Mouse (Mus musculus): ENCODE results near the gene Pja2. TPM values are rescaled to one million over a fixed set of nuclear protein-coding genes. Genes with fewer than 3 reads are reported as not detected.
"Not testable (repeated sequence)": the region's sequence is repeated elsewhere in the genome, so short reads cannot be mapped to it uniquely, and the experiment has no call there.

Gene Pja2
- polyA plus RNA-seq, 1 experiment from 2014 or later, result 92.1 TPM

DNA sequence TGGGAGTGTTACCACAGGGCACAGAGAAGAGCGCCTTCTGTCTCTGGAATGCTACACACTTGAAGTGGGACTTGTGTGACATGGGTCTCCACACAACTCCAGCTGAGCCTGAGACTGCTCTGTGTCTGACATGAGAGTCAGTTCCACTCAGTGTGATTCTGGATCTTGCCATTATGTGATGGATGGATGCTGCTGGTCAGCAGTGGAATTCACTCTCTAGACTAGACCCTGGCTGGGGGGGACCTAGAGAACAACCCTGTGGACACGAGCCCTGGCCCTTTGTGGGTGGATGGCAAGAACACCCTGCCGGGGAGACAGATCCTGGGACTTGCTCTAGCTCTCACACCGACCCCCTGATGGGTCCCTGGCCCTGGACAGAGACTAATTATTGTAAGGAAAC lies 56.5 kb downstream of the Pja2 start:
- Histone ChIP-seq H3K4me3 (ENCODE audit: low read depth, low read length) (no peak overlapping the region), H3K4me2 (replicated peaks; ENCODE audit: low read depth, low read length) (no peak overlapping the region), H3K36me3 (ENCODE audit: control insufficient read depth, insufficient read depth, low read length) (no peaks in the 10 kb centered on the region), H3K9ac (ENCODE audit: low read depth, low read length) (no peak overlapping the region), H3K9me3 (ENCODE audit: control insufficient read depth, low read length) (no peaks in the 10 kb centered on the region), H3K27ac (ENCODE audit: low read depth, low read length) (no peak overlapping the region), H3K27me3 (ENCODE audit: control insufficient read depth, insufficient read depth, low read length) (no peaks in the 10 kb centered on the region), H3K4me1 (replicated peaks; ENCODE audit: control insufficient read depth, insufficient read depth, low read length) (no peaks in the 10 kb centered on the region)
- ATAC-seq (ENCODE audit: low FRiP score) (no peak), DNase-seq (ENCODE audit: low spot score) (no peak)
- 89% methylated on average over 4 of the region's 4 CpGs for WGBS

DNA sequence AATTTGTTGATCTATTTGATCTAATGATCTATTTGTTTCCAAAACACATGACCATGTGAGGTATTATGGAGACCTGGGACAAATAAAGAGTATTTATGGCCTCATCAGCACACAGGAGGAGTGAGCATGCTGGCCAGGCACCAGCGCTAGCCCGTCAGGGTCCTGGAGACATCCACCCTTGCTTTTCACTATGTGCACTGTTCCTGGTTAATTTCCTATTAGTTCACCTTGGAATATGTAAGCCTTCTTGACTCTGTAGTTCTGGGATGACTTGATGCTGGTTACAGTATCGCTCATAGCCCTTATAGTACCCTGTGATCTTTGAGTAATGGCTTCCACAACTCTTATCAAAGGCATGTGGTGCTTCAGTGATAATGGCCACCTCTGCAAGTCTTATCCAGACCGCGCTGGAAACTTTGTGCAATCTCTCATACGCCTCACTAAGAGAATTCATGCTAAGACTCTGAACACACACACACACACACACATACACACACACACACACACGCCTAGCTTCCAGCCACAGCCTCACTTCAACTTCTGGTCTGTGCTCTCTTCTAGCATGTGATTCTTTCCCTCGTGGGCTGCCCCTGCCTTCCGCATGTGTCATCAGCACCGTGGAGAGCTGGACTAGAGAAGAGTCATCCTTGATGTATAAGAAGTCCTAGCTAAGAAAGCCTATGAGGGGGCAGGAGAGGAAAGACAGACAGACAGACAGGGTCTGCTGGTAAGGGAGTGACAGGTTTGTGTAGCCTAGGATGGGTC lies 57.2 kb downstream of the Pja2 start:
- H3K27me3 ChIP-seq (ENCODE audit: control insufficient read depth, insufficient read depth, low read length), result no peaks in the 10 kb centered on the region
- no peak overlapping the region for H3K9ac ChIP-seq (ENCODE audit: low read depth, low read length)
- ATAC-seq (ENCODE audit: low FRiP score), result no peak
- no peak for DNase-seq (ENCODE audit: low spot score)
- H3K4me3 ChIP-seq (ENCODE audit: low read depth, low read length), result no peak overlapping the region
- 96% methylated on average over 10 of the region's 10 CpGs for whole genome bisulfite sequencing
- H3K4me2 ChIP-seq (replicated peaks; ENCODE audit: low read depth, low read length), result no peak overlapping the region
- no peaks in the 10 kb centered on the region for H3K9me3 ChIP-seq (ENCODE audit: control insufficient read depth, low read length)
- no peak overlapping the region for H3K27ac ChIP-seq (ENCODE audit: low read depth, low read length)
- H3K36me3 ChIP-seq (ENCODE audit: control insufficient read depth, insufficient read depth, low read length), result no peaks in the 10 kb centered on the region
- H3K4me1 ChIP-seq (replicated peaks; ENCODE audit: control insufficient read depth, insufficient read depth, low read length), result no peaks in the 10 kb centered on the region

DNA sequence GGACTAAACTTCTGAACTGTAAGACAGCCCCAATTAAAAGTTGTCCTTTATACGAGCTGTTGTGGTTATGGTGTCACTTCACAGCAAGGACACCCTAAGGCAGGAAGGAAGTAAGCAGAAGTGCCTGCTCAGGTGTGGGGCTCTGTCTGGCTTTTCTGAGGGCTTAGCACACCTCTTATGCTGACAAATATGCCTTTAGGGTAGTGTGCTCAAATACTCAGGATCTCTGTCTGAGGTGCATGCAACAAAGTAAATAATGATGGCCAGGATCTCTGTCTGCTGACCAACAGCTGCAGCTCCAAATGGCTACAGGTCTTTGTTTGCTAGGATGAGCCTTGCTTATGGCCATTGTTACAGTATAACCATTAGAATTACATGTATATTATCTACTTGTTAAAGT lies 71.1 kb downstream of the Pja2 start:
- DNase-seq (ENCODE audit: low spot score), result no peak
- WGBS, result 83% methylated on average over 1 of the region's 1 CpGs
- H3K9ac ChIP-seq (ENCODE audit: low read depth, low read length), result no peak overlapping the region

DNA sequence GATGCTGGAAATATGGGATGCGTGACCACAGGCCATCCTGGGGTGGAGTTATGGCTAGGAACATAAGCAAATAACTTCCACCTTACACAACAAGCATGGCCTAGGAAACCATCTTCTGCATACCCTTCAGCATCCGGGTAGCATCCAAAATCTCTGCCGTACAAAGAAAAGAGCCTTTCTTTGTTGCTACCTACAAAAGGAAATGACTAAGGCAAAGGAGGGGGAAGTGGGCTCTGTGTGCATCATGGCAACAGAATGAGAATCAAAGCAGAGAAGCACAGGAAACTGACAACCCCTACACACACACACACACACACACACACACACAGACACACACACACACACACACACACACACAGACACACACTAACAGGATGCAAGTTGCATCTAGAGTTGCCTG lies 83.5 kb downstream of the Pja2 start:
- Histone ChIP-seq H3K4me1 (replicated peaks; ENCODE audit: control insufficient read depth, insufficient read depth, low read length) (no peaks in the 10 kb centered on the region), H3K27me3 (ENCODE audit: control insufficient read depth, insufficient read depth, low read length) (no peaks in the 10 kb centered on the region), H3K27ac (ENCODE audit: low read depth, low read length) (no peak overlapping the region), H3K4me3 (ENCODE audit: low read depth, low read length) (no peak overlapping the region), H3K4me2 (replicated peaks; ENCODE audit: low read depth, low read length) (no peak overlapping the region), H3K9ac (ENCODE audit: low read depth, low read length) (no peak overlapping the region), H3K9me3 (ENCODE audit: control insufficient read depth, low read length) (no peaks in the 10 kb centered on the region), H3K36me3 (ENCODE audit: control insufficient read depth, insufficient read depth, low read length) (no peaks in the 10 kb centered on the region)
- WGBS, result 67% methylated on average over 3 of the region's 3 CpGs
- no peak for DNase-seq (ENCODE audit: low spot score)
- no peak for ATAC-seq (ENCODE audit: low FRiP score)

More for the DNA sequence above, 71.1 kb downstream of the Pja2 start:
- Histone ChIP-seq H3K9me3 (ENCODE audit: control insufficient read depth, low read length) (no peaks in the 10 kb centered on the region), H3K4me2 (replicated peaks; ENCODE audit: low read depth, low read length) (no peak overlapping the region), H3K4me1 (replicated peaks; ENCODE audit: control insufficient read depth, insufficient read depth, low read length) (no peaks in the 10 kb centered on the region), H3K36me3 (ENCODE audit: control insufficient read depth, insufficient read depth, low read length) (no peaks in the 10 kb centered on the region), H3K27ac (ENCODE audit: low read depth, low read length) (no peak overlapping the region), H3K27me3 (ENCODE audit: control insufficient read depth, insufficient read depth, low read length) (no peaks in the 10 kb centered on the region), H3K4me3 (ENCODE audit: low read depth, low read length) (no peak overlapping the region)
- ATAC-seq (ENCODE audit: low FRiP score), result no peak

DNA sequence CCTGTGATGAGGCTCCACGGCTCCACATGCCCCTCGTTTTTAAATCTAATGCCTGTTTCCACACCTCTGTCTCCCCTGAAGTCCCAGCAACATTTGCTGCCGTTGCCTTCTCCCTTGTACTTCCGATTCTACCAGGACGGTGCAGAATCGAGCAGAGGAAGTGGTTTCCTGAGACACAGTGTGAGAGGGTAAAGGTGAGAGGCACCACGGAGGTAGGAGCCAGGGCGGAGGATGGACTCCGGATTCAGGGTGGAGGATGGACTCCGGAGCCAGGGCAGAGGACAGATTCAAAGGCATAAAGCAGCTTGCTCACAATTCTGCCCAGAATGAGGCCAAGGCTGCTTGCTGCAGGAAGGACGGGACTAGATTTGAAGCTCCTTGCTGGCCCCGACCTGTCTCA lies 88.8 kb downstream of the Pja2 start:
- Histone ChIP-seq H3K9ac (ENCODE audit: low read depth, low read length) (no peak overlapping the region), H3K36me3 (ENCODE audit: control insufficient read depth, insufficient read depth, low read length) (no peaks in the 10 kb centered on the region), H3K9me3 (ENCODE audit: control insufficient read depth, low read length) (no peaks in the 10 kb centered on the region), H3K27ac (ENCODE audit: low read depth, low read length) (no peak overlapping the region), H3K4me1 (replicated peaks; ENCODE audit: control insufficient read depth, insufficient read depth, low read length) (no peaks in the 10 kb centered on the region), H3K4me3 (ENCODE audit: low read depth, low read length) (no peak overlapping the region), H3K27me3 (ENCODE audit: control insufficient read depth, insufficient read depth, low read length) (no peaks in the 10 kb centered on the region), H3K4me2 (replicated peaks; ENCODE audit: low read depth, low read length) (no peak overlapping the region)
- DNase-seq (ENCODE audit: low spot score) (no peak), ATAC-seq (ENCODE audit: low FRiP score) (no peak)
- WGBS, result 68% methylated on average over 12 of the region's 12 CpGs

DNA sequence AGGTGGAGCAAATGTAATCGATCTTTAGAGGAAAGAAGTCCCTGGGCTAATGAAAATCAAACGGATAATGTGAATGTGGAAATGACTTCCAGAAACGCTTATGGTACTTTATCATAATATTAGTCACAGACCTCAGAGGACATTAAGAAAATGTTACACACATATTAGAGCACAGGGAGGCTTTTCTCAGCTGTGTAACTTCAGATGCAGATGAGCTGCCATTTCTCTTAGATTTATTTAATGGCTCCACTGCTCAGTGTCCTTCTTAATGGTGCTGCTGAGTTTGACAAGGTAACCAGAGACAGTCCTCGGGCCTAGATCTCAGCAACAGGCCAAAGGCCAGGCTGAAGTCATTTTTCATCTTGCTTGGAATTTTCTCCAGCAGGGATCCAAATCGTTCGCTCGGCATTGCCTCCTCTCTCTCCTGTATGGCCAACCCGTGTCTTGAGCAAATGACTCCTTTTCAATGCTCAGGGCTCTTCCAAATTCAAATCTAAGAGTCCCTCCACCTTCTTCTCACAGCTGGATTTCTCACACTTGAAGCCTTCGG lies 89.3 kb downstream of the Pja2 start:
- DNase-seq (ENCODE audit: low spot score), result no peak
- Histone ChIP-seq H3K36me3 (ENCODE audit: control insufficient read depth, insufficient read depth, low read length) (no peaks in the 10 kb centered on the region), H3K4me2 (replicated peaks; ENCODE audit: low read depth, low read length) (no peak overlapping the region), H3K9me3 (ENCODE audit: control insufficient read depth, low read length) (no peaks in the 10 kb centered on the region), H3K4me1 (replicated peaks; ENCODE audit: control insufficient read depth, insufficient read depth, low read length) (no peaks in the 10 kb centered on the region), H3K27ac (ENCODE audit: low read depth, low read length) (no peak overlapping the region), H3K9ac (ENCODE audit: low read depth, low read length) (no peak overlapping the region), H3K4me3 (ENCODE audit: low read depth, low read length) (no peak overlapping the region), H3K27me3 (ENCODE audit: control insufficient read depth, insufficient read depth, low read length) (no peaks in the 10 kb centered on the region)
- WGBS, result 52% methylated on average over 9 of the region's 9 CpGs
- no peak for ATAC-seq (ENCODE audit: low FRiP score)

DNA sequence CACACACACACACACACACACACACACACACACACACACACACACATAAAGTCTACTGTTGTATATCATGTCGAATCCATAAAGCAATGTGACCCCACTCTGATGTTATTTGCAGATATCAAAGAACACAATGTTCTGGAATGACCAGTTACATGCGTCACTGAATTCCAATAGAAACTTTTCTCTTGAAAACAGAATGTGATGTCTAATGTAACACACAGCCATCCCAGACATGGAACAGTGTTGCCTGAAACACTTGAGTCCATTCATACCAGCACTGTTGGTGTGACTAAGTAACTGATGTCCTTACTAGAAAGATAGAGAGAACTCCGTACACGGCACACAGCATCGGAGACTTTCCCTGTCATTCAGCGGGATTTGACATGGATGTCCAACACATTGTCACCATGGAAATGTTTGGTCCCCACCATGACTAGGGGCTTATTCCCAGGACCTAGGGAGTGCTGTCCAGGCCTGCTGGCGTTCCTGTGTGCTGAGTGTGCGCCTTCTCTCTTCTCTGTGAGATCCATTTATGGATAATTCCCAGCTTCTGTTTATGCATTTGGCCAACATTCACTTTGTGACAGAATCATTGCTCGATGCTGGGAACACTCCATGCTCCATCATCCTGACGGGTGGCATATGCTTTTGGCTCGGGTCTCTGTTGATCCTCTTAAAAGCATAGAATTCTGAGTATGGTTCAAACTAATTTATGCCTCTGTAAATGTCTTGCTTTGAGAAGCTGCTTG lies 90.0 kb downstream of the Pja2 start:
- no peaks in the 10 kb centered on the region for H3K27me3 ChIP-seq (ENCODE audit: control insufficient read depth, insufficient read depth, low read length)
- H3K9ac ChIP-seq (ENCODE audit: low read depth, low read length), result no peak overlapping the region
- H3K36me3 ChIP-seq (ENCODE audit: control insufficient read depth, insufficient read depth, low read length), result no peaks in the 10 kb centered on the region
- no peak overlapping the region for H3K27ac ChIP-seq (ENCODE audit: low read depth, low read length)
- H3K4me1 ChIP-seq (replicated peaks; ENCODE audit: control insufficient read depth, insufficient read depth, low read length), result no peaks in the 10 kb centered on the region
- H3K4me3 ChIP-seq (ENCODE audit: low read depth, low read length), result no peak overlapping the region
- no peak for ATAC-seq (ENCODE audit: low FRiP score)
- no peaks in the 10 kb centered on the region for H3K9me3 ChIP-seq (ENCODE audit: control insufficient read depth, low read length)
- no peak for DNase-seq (ENCODE audit: low spot score)
- WGBS, result 77% methylated on average over 11 of the region's 11 CpGs
- H3K4me2 ChIP-seq (replicated peaks; ENCODE audit: low read depth, low read length), result no peak overlapping the region

DNA sequence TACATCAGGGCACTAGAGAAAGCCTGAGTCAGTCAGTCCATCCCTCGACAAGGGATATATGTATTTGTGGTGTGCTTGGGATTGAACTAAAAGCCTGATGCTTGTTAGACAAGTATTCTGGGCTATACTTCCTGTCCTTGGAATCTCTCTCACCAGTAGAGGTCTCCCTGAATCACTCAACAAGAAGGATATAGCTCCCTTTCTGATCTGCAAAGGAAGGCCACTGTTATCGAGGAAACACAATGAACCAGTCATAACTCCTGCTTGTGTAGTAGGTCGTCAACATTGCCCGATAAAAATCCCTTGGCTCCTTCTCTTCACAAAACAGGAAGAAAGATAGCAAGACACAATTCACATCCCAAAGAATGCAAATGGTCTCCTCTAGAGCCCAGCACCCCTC lies 99.6 kb downstream of the Pja2 start:
- Histone ChIP-seq H3K9me3 (ENCODE audit: control insufficient read depth, low read length) (no peaks in the 10 kb centered on the region), H3K9ac (ENCODE audit: low read depth, low read length) (no peak overlapping the region), H3K4me1 (replicated peaks; ENCODE audit: control insufficient read depth, insufficient read depth, low read length) (no peaks in the 10 kb centered on the region), H3K27me3 (ENCODE audit: control insufficient read depth, insufficient read depth, low read length) (no peaks in the 10 kb centered on the region), H3K4me2 (replicated peaks; ENCODE audit: low read depth, low read length) (no peak overlapping the region), H3K27ac (ENCODE audit: low read depth, low read length) (no peak overlapping the region), H3K4me3 (ENCODE audit: low read depth, low read length) (no peak overlapping the region), H3K36me3 (ENCODE audit: control insufficient read depth, insufficient read depth, low read length) (no peaks in the 10 kb centered on the region)
- no peak for ATAC-seq (ENCODE audit: low FRiP score)
- WGBS, result 81% methylated on average over 4 of the region's 4 CpGs
- DNase-seq (ENCODE audit: low spot score), result no peak

DNA sequence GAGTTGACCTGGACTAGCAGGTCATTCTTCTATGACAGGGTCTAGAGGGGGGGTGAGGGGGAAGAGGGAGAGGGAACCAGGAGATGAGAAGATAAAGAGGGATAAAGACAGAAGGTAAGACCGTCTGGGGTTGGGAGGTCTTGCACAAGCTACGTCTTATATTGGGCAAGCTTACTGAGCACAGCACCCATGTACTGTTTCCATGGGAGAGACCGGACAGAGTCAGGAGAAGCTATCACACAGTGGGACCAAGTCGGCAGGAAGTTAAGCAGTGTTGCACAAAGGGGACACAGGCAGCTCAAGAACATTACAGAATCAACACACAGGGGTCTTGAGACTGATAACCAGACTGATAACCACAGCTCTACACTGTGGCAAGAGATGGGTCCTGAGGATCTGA lies 100.1 kb downstream of the Pja2 start:
- WGBS, result 93% methylated on average over 4 of the region's 4 CpGs
- H3K27me3 ChIP-seq (ENCODE audit: control insufficient read depth, insufficient read depth, low read length); DNase-seq (ENCODE audit: low spot score); H3K27ac ChIP-seq (ENCODE audit: low read depth, low read length); H3K4me3 ChIP-seq (ENCODE audit: low read depth, low read length); H3K4me2 ChIP-seq (replicated peaks; ENCODE audit: low read depth, low read length); H3K4me1 ChIP-seq (replicated peaks; ENCODE audit: control insufficient read depth, insufficient read depth, low read length); H3K9me3 ChIP-seq (ENCODE audit: control insufficient read depth, low read length); H3K9ac ChIP-seq (ENCODE audit: low read depth, low read length); H3K36me3 ChIP-seq (ENCODE audit: control insufficient read depth, insufficient read depth, low read length); ATAC-seq (ENCODE audit: low FRiP score): not testable (repeated sequence)
